Mouse (Mus musculus): ENCODE results near the gene Pald1. TPM values are rescaled to one million over a fixed set of nuclear protein-coding genes. Genes with fewer than 3 reads are reported as not detected.

Gene Pald1
- polyA plus RNA-seq, 1 experiment from 2014 or later, result 27.8 TPM

GRCm38 (mm10) chr10:61274532-61274931, 108.8 kb downstream of the Pald1 start:
- H3K4me3 ChIP-seq (replicated peaks), result no peak overlapping the region
- peaks cover 19% of the 10 kb centered on the region for H3K4me1 ChIP-seq
- H3K27me3 ChIP-seq (replicated peaks), result peaks cover 26% of the 10 kb centered on the region
- no peaks in the 10 kb centered on the region for H3K36me3 ChIP-seq
- H3K4me2 ChIP-seq, result no peak overlapping the region
- H3K9ac ChIP-seq (replicated peaks), result no peak overlapping the region
- no peaks in the 10 kb centered on the region for H3K9me3 ChIP-seq (replicated peaks)
- ATAC-seq (ENCODE audit: low FRiP score), result no peak
- WGBS, result 69% methylated on average over 2 of the region's 2 CpGs
- H3K27ac ChIP-seq (replicated peaks), result no peak overlapping the region

GRCm38 (mm10) chr10:61273844-61274215, 109.5 kb downstream of the Pald1 start:
- no peak for ATAC-seq (ENCODE audit: low FRiP score)
- 45% methylated on average over 7 of the region's 7 CpGs for WGBS
- H3K9ac ChIP-seq (replicated peaks), result no peak overlapping the region

DNA sequence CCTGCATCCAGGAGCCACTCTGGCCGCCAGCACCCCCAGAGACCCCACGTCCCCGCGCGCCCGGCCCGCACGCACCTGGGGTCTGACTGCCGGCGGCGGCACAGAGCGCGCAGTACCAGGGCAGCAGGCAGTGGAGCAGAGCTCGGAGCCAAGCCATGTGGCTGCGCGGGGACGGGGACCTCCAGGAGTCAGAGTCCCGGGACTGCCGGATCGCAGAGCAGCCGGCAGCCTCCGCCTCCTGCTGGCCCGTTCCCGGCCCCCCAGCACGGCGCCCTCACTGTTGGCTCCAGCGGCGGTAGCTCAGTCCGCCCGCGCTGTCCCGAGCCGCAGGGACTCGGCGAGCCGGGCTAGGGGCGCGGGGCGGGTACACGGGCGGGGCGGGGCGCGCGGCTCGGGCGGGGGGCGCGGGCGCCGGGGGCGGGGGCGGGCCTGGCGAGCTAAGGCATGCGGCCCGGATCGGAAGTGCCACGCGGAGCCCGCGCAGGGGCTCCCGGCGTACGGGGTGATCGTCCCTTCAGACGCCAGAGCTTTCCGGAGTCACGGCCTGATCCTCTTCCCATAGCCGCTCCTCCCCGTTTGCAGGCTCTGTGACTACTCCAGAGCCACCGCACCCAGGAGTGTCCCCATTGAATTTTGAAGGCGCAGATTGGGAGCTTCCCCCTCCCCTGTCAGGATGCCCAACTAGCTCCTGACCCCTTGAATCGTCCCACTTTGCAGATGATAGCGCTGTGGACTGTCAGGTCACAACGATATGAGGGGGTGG, 110.1 kb downstream of the Pald1 start, which contains the start of gene Adamts14:
Gene Adamts14, minus strand, starts transcription at position 358 of the 763 bp plus-strand sequence.
- WGBS, result under 1% methylated on average over 66 of the region's 75 CpGs
- Histone ChIP-seq H3K9ac (replicated peaks) (peak within 1 kb of the TSS; percentile 39), H3K27me3 (replicated peaks) (peaks cover 26% of the 10 kb centered on the region)

More at GRCm38 (mm10) chr10:61273844-61274215, 109.5 kb downstream of the Pald1 start:
- Histone ChIP-seq H3K4me1 (peaks cover 19% of the 10 kb centered on the region), H3K9me3 (replicated peaks) (no peaks in the 10 kb centered on the region), H3K27ac (replicated peaks) (no peak overlapping the region), H3K4me2 (peak overlapping the region; percentile 97), H3K4me3 (replicated peaks) (peak overlapping the region; percentile 49), H3K27me3 (replicated peaks) (peaks cover 26% of the 10 kb centered on the region), H3K36me3 (no peaks in the 10 kb centered on the region)

DNA sequence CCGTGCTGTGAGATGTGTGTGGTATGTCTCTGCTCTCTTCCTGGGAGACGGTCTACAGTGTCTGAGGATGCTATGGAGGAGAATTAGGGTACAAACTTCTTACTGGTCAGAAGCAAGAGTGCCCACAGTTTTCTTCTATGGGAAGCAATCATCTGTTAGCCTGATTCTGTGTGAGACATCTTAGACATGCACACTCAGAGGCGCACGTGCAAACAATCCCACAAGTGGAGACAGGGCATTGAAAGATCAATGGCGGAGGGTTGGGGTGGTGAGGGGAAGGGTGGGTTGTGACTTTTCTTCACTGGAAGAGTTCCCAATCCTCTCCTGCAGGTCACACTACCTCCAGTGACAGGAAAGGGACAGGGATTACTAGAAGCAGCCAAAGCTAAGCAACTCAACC, 110.7 kb downstream of the Pald1 start:
- WGBS, result 40% methylated on average over 5 of the region's 5 CpGs
- H3K27ac ChIP-seq (replicated peaks), result no peak overlapping the region
- H3K4me2 ChIP-seq, result peak overlapping the region; percentile 97
- ATAC-seq (ENCODE audit: low FRiP score), result no peak
- peaks cover 26% of the 10 kb centered on the region for H3K27me3 ChIP-seq (replicated peaks)
- H3K9ac ChIP-seq (replicated peaks), result peak overlapping the region; percentile 39
- H3K4me3 ChIP-seq (replicated peaks), result peak overlapping the region; percentile 49
- H3K9me3 ChIP-seq (replicated peaks), result no peaks in the 10 kb centered on the region
- H3K4me1 ChIP-seq, result peaks cover 19% of the 10 kb centered on the region
- no peaks in the 10 kb centered on the region for H3K36me3 ChIP-seq

More for the DNA sequence above, 110.1 kb downstream of the Pald1 start, which contains the start of gene Adamts14:
- peak; percentile 74 for ATAC-seq (ENCODE audit: low FRiP score)
- Histone ChIP-seq H3K4me1 (peaks cover 19% of the 10 kb centered on the region), H3K4me3 (replicated peaks) (peak within 1 kb of the TSS; percentile 49), H3K36me3 (no peaks in the 10 kb centered on the region), H3K4me2 (peak within 1 kb of the TSS; percentile 97), H3K27ac (replicated peaks) (no peak within 1 kb of the TSS), H3K9me3 (replicated peaks) (no peaks in the 10 kb centered on the region)

- H3K4me3 ChIP-seq (replicated peaks), result no peak overlapping the region
- H3K4me1 ChIP-seq, result peaks cover 19% of the 10 kb centered on the region
- H3K9me3 ChIP-seq (replicated peaks), result no peaks in the 10 kb centered on the region
- H3K27ac ChIP-seq (replicated peaks), result no peak overlapping the region
- no peaks in the 10 kb centered on the region for H3K36me3 ChIP-seq
- ATAC-seq (ENCODE audit: low FRiP score), result no peak
- H3K9ac ChIP-seq (replicated peaks), result no peak overlapping the region; the same call in 1 of the 2 replicates
- peak overlapping the region; percentile 97; the same call in 1 of the 2 replicates for H3K4me2 ChIP-seq
- H3K27me3 ChIP-seq (replicated peaks), result peaks cover 26% of the 10 kb centered on the region
- WGBS, result 60% methylated on average over 8 of the region's 8 CpGs
Observed at GRCm38 (mm10) chr10:61272089-61272626, 111.2 kb downstream of the Pald1 start.

Other genes with a start within 250 kb of the Pald1 start
- gene Sgpl1, start 235.8 kb downstream of the Pald1 start, polyA plus RNA-seq (2015; fragmentation: Nextera tagmentation; extraction: Ambion mirVana), result 39.0 and 55.6 TPM in 2 replicates
- gene Tbata, start 211.6 kb downstream of the Pald1 start, polyA plus RNA-seq (2015; fragmentation: Nextera tagmentation; extraction: Ambion mirVana), result 73.7 TPM in 1 of 2 replicates, not detected in the other
- 0.43 and 0.54 TPM in 2 replicates for gene Adamts14, start 110.1 kb downstream of the Pald1 start, polyA plus RNA-seq (2015; fragmentation: Nextera tagmentation; extraction: Ambion mirVana)
- gene Prf1, start 85.7 kb downstream of the Pald1 start, polyA plus RNA-seq (2015; fragmentation: Nextera tagmentation; extraction: Ambion mirVana), result 0.09 TPM in 1 of 2 replicates, not detected in the other
- gene Nodal, start 34.4 kb upstream of the Pald1 start, polyA plus RNA-seq (2015; fragmentation: Nextera tagmentation; extraction: Ambion mirVana), result 0.14 and 0.23 TPM in 2 replicates
- 44.1 and 57.0 TPM in 2 replicates for gene Eif4ebp2, start 69.1 kb upstream of the Pald1 start, polyA plus RNA-seq (2015; fragmentation: Nextera tagmentation; extraction: Ambion mirVana)
- 12.1 and 14.5 TPM in 2 replicates for gene Lrrc20, start 92.3 kb upstream of the Pald1 start, polyA plus RNA-seq (2015; fragmentation: Nextera tagmentation; extraction: Ambion mirVana)
- 0.42 and 0.58 TPM in 2 replicates for gene Npffr1, start 212.0 kb upstream of the Pald1 start, polyA plus RNA-seq (2015; fragmentation: Nextera tagmentation; extraction: Ambion mirVana)